Mouse (Mus musculus): ENCODE results near the gene Cops3.

- TF ChIP-seq CTCF (conservative IDR thresholded peaks at IDR 0.05; ENCODE audit: insufficient read depth, insufficient read length, low read depth, low read length) (no peak), POLR2A (IDR thresholded peaks at IDR 0.05; ENCODE audit: low read depth, low read length) (no peak)
These were observed 37.8 kb downstream of the Cops3 start for GRCm38 (mm10) chr11:59801881-59802280.

Measured in kidney, adult 2 months (tissue).